Mouse (Mus musculus): ENCODE measurements around the gene Nab1.
A peak's percentile ranks its signal among the peaks of the same experiment; 100 is the strongest.
"Not testable (repeated sequence)": the region's sequence is repeated elsewhere in the genome, so short reads cannot be mapped to it uniquely, and the experiment has no call there.

The Nab1 gene

GRCm38 (mm10) chr1:52500314-52500981 lies at the start of gene Nab1:
Nab1 (minus strand) TSS chr1:52500679.
- DNase-seq (ENCODE audit: low spot score in 2 of 2) = peak; percentile 81 to 83

GRCm38 (mm10) chr1:52547451-52547850 lies 47.0 kb upstream of the Nab1 start:
- DNase-seq (ENCODE audit: low spot score in 2 of 2) = no peak

GRCm38 (mm10) chr1:52546796-52547195 lies 46.3 kb upstream of the Nab1 start:
- DNase-seq (ENCODE audit: low spot score in 2 of 2) = no peak

GRCm38 (mm10) chr1:52540124-52540523 lies 39.6 kb upstream of the Nab1 start:
- not testable (repeated sequence) for DNase-seq (ENCODE audit: low spot score in 2 of 2)

GRCm38 (mm10) chr1:52529933-52530332 lies 29.5 kb upstream of the Nab1 start:
- DNase-seq (ENCODE audit: low spot score in 2 of 2) = no peak

- DNase-seq (ENCODE audit: low spot score in 2 of 2) = no peak
Observed at GRCm38 (mm10) chr1:52527656-52528055, 27.2 kb upstream of the Nab1 start.

GRCm38 (mm10) chr1:52527252-52527651 lies 26.8 kb upstream of the Nab1 start:
- DNase-seq (ENCODE audit: low spot score in 2 of 2) = no peak

GRCm38 (mm10) chr1:52524663-52525062 lies 24.2 kb upstream of the Nab1 start:
- DNase-seq (ENCODE audit: low spot score in 2 of 2) = no peak

GRCm38 (mm10) chr1:52524150-52524549 lies 23.7 kb upstream of the Nab1 start:
- DNase-seq (ENCODE audit: low spot score in 2 of 2) = peak; percentile 42 to 68

GRCm38 (mm10) chr1:52521436-52521993 lies 21.0 kb upstream of the Nab1 start:
- DNase-seq (ENCODE audit: low spot score in 2 of 2) = peak; percentile 76 to 81

- DNase-seq (ENCODE audit: low spot score in 2 of 2) = no peak
Observed at GRCm38 (mm10) chr1:52520131-52520530, 19.7 kb upstream of the Nab1 start.

- no peak for DNase-seq (ENCODE audit: low spot score in 2 of 2)
Observed at GRCm38 (mm10) chr1:52515249-52515648, 14.8 kb upstream of the Nab1 start.

- DNase-seq (ENCODE audit: low spot score in 2 of 2) = no peak
Observed at GRCm38 (mm10) chr1:52511788-52512425, 11.4 kb upstream of the Nab1 start.

- no peak for DNase-seq (ENCODE audit: low spot score in 2 of 2)
Observed at GRCm38 (mm10) chr1:52506211-52506610, 5.7 kb upstream of the Nab1 start.

GRCm38 (mm10) chr1:52502296-52502695 lies 1.8 kb upstream of the Nab1 start:
- DNase-seq (ENCODE audit: low spot score in 2 of 2) = no peak

GRCm38 (mm10) chr1:52501688-52502133 lies 1.2 kb upstream of the Nab1 start:
- DNase-seq (ENCODE audit: low spot score in 2 of 2) = no peak

- DNase-seq (ENCODE audit: low spot score in 2 of 2) = no peak
Observed at GRCm38 (mm10) chr1:52501090-52501489, 611 bp upstream of the Nab1 start.

GRCm38 (mm10) chr1:52499601-52500313 lies 722 bp downstream of the Nab1 start:
- DNase-seq (ENCODE audit: low spot score in 2 of 2) = peak; percentile 58 to 60

GRCm38 (mm10) chr1:52498786-52499450 lies 1.6 kb downstream of the Nab1 start:
- no peak for DNase-seq (ENCODE audit: low spot score in 2 of 2)

GRCm38 (mm10) chr1:52489538-52490181 lies 10.8 kb downstream of the Nab1 start:
- no peak for DNase-seq (ENCODE audit: low spot score in 2 of 2)

- DNase-seq (ENCODE audit: low spot score in 2 of 2) = no peak
Observed at GRCm38 (mm10) chr1:52484980-52485379, 15.5 kb downstream of the Nab1 start.

All from right cerebral cortex, postnatal 10 days (tissue).